Mouse (Mus musculus): ENCODE results near the gene Sag. TPM values are rescaled to one million over a fixed set of nuclear protein-coding genes. Genes with fewer than 3 reads are reported as not detected.

Gene Sag
- polyA plus RNA-seq, 1 experiment from 2014 or later, result 0.91 TPM

- H3K27ac ChIP-seq (ENCODE audit: low read length), result no peak overlapping the region
- no peaks in the 10 kb centered on the region for H3K27me3 ChIP-seq (replicated peaks; ENCODE audit: control insufficient read depth, insufficient read depth, low read length)
- H3K4me1 ChIP-seq (ENCODE audit: control insufficient read depth, insufficient read depth, low read length), result 0 out of 2 replicates have a peak, but pooled peaks cover 2% of the 10 kb centered on the region
- H3K36me3 ChIP-seq (ENCODE audit: control insufficient read depth, insufficient read depth, low read length), result no peaks in the 10 kb centered on the region
- no peak overlapping the region for H3K9ac ChIP-seq (ENCODE audit: low read depth, low read length)
- no peaks in the 10 kb centered on the region for H3K9me3 ChIP-seq (ENCODE audit: control insufficient read depth, low read length)
- no peak overlapping the region for H3K4me2 ChIP-seq (ENCODE audit: low read depth, low read length)
- no peak; the same call in 1 of the 2 replicates for ATAC-seq
- no peak overlapping the region for H3K4me3 ChIP-seq (ENCODE audit: low read length)
- WGBS, result 29% methylated on average over 7 of the region's 7 CpGs
Observed at GRCm38 (mm10) chr1:87828926-87829580, 25.6 kb downstream of the Sag start.

GRCm38 (mm10) chr1:87829621-87830211 is 26.2 kb downstream of the Sag start:
- H3K9ac ChIP-seq (ENCODE audit: low read depth, low read length), result no peak overlapping the region
- 38% methylated on average over 6 of the region's 6 CpGs for WGBS
- no peaks in the 10 kb centered on the region for H3K27me3 ChIP-seq (replicated peaks; ENCODE audit: control insufficient read depth, insufficient read depth, low read length)
- 0 out of 2 replicates have a peak, but pooled peaks cover 2% of the 10 kb centered on the region for H3K4me1 ChIP-seq (ENCODE audit: control insufficient read depth, insufficient read depth, low read length)
- no peak overlapping the region for H3K4me2 ChIP-seq (ENCODE audit: low read depth, low read length)
- H3K4me3 ChIP-seq (ENCODE audit: low read length), result no peak overlapping the region
- no peaks in the 10 kb centered on the region for H3K36me3 ChIP-seq (ENCODE audit: control insufficient read depth, insufficient read depth, low read length)
- H3K9me3 ChIP-seq (ENCODE audit: control insufficient read depth, low read length), result no peaks in the 10 kb centered on the region
- no peak overlapping the region for H3K27ac ChIP-seq (ENCODE audit: low read length)
- ATAC-seq, result 0 out of 2 replicates have a peak, but pooled peaks have one; percentile 31

- Histone ChIP-seq H3K4me3 (ENCODE audit: low read length) (no peak overlapping the region), H3K9me3 (ENCODE audit: control insufficient read depth, low read length) (no peaks in the 10 kb centered on the region), H3K9ac (ENCODE audit: low read depth, low read length) (no peak overlapping the region), H3K36me3 (ENCODE audit: control insufficient read depth, insufficient read depth, low read length) (no peaks in the 10 kb centered on the region), H3K4me2 (ENCODE audit: low read depth, low read length) (no peak overlapping the region), H3K27me3 (replicated peaks; ENCODE audit: control insufficient read depth, insufficient read depth, low read length) (no peaks in the 10 kb centered on the region), H3K27ac (ENCODE audit: low read length) (no peak overlapping the region), H3K4me1 (ENCODE audit: control insufficient read depth, insufficient read depth, low read length) (no peaks in the 10 kb centered on the region)
- no peak for ATAC-seq
- 43% methylated on average over 1 of the region's 1 CpGs for WGBS
Observed at GRCm38 (mm10) chr1:87836453-87836852, 33.0 kb downstream of the Sag start.

GRCm38 (mm10) chr1:87837018-87837417 is 33.5 kb downstream of the Sag start:
- Histone ChIP-seq H3K9me3 (ENCODE audit: control insufficient read depth, low read length) (no peaks in the 10 kb centered on the region), H3K27ac (ENCODE audit: low read length) (no peak overlapping the region), H3K27me3 (replicated peaks; ENCODE audit: control insufficient read depth, insufficient read depth, low read length) (no peaks in the 10 kb centered on the region), H3K4me3 (ENCODE audit: low read length) (no peak overlapping the region), H3K9ac (ENCODE audit: low read depth, low read length) (no peak overlapping the region), H3K4me2 (ENCODE audit: low read depth, low read length) (no peak overlapping the region), H3K36me3 (ENCODE audit: control insufficient read depth, insufficient read depth, low read length) (no peaks in the 10 kb centered on the region), H3K4me1 (ENCODE audit: control insufficient read depth, insufficient read depth, low read length) (no peaks in the 10 kb centered on the region)
- ATAC-seq, result no peak
- WGBS, result 58% methylated on average over 5 of the region's 5 CpGs

GRCm38 (mm10) chr1:87840411-87841208 is 37.1 kb downstream of the Sag start:
- H3K4me1 ChIP-seq (ENCODE audit: control insufficient read depth, insufficient read depth, low read length), result no peaks in the 10 kb centered on the region
- no peak overlapping the region for H3K4me3 ChIP-seq (ENCODE audit: low read length)
- H3K4me2 ChIP-seq (ENCODE audit: low read depth, low read length), result no peak overlapping the region
- H3K9me3 ChIP-seq (ENCODE audit: control insufficient read depth, low read length), result no peaks in the 10 kb centered on the region
- WGBS, result 45% methylated on average over 11 of the region's 11 CpGs
- no peak for ATAC-seq
- H3K36me3 ChIP-seq (ENCODE audit: control insufficient read depth, insufficient read depth, low read length), result no peaks in the 10 kb centered on the region
- H3K27ac ChIP-seq (ENCODE audit: low read length), result no peak overlapping the region
- no peak overlapping the region for H3K9ac ChIP-seq (ENCODE audit: low read depth, low read length)
- no peaks in the 10 kb centered on the region for H3K27me3 ChIP-seq (replicated peaks; ENCODE audit: control insufficient read depth, insufficient read depth, low read length)

GRCm38 (mm10) chr1:87846801-87847474 is 43.5 kb downstream of the Sag start:
- no peaks in the 10 kb centered on the region for H3K36me3 ChIP-seq (ENCODE audit: control insufficient read depth, insufficient read depth, low read length)
- peaks cover 13% of the 10 kb centered on the region for H3K4me1 ChIP-seq (ENCODE audit: control insufficient read depth, insufficient read depth, low read length)
- no peaks in the 10 kb centered on the region for H3K9me3 ChIP-seq (ENCODE audit: control insufficient read depth, low read length)
- no peak overlapping the region for H3K9ac ChIP-seq (ENCODE audit: low read depth, low read length)
- H3K27ac ChIP-seq (ENCODE audit: low read length), result 0 out of 2 replicates have a peak overlapping the region, but pooled peaks have one; percentile 33
- WGBS, result 22% methylated on average over 2 of the region's 2 CpGs
- no peaks in the 10 kb centered on the region for H3K27me3 ChIP-seq (replicated peaks; ENCODE audit: control insufficient read depth, insufficient read depth, low read length)
- H3K4me2 ChIP-seq (ENCODE audit: low read depth, low read length), result no peak overlapping the region
- no peak overlapping the region for H3K4me3 ChIP-seq (ENCODE audit: low read length)
- ATAC-seq, result peak; percentile 68

GRCm38 (mm10) chr1:87847475-87848168 is 44.1 kb downstream of the Sag start:
- H3K4me1 ChIP-seq (ENCODE audit: control insufficient read depth, insufficient read depth, low read length), result peaks cover 16% of the 10 kb centered on the region
- no peak overlapping the region for H3K27ac ChIP-seq (ENCODE audit: low read length)
- H3K36me3 ChIP-seq (ENCODE audit: control insufficient read depth, insufficient read depth, low read length), result no peaks in the 10 kb centered on the region
- H3K4me3 ChIP-seq (ENCODE audit: low read length), result no peak overlapping the region
- H3K4me2 ChIP-seq (ENCODE audit: low read depth, low read length), result no peak overlapping the region
- no peaks in the 10 kb centered on the region for H3K9me3 ChIP-seq (ENCODE audit: control insufficient read depth, low read length)
- ATAC-seq, result no peak
- WGBS, result 33% methylated on average over 4 of the region's 4 CpGs
- H3K9ac ChIP-seq (ENCODE audit: low read depth, low read length), result no peak overlapping the region
- no peaks in the 10 kb centered on the region for H3K27me3 ChIP-seq (replicated peaks; ENCODE audit: control insufficient read depth, insufficient read depth, low read length)

- Histone ChIP-seq H3K9me3 (ENCODE audit: control insufficient read depth, low read length) (no peaks in the 10 kb centered on the region), H3K27ac (ENCODE audit: low read length) (no peak overlapping the region), H3K4me2 (ENCODE audit: low read depth, low read length) (no peak overlapping the region), H3K9ac (ENCODE audit: low read depth, low read length) (no peak overlapping the region), H3K27me3 (replicated peaks; ENCODE audit: control insufficient read depth, insufficient read depth, low read length) (no peaks in the 10 kb centered on the region), H3K4me1 (ENCODE audit: control insufficient read depth, insufficient read depth, low read length) (peaks cover 19% of the 10 kb centered on the region), H3K4me3 (ENCODE audit: low read length) (no peak overlapping the region), H3K36me3 (ENCODE audit: control insufficient read depth, insufficient read depth, low read length) (no peaks in the 10 kb centered on the region)
- no peak for ATAC-seq
- 33% methylated on average over 11 of the region's 11 CpGs for WGBS
Observed at GRCm38 (mm10) chr1:87848237-87848996, 44.9 kb downstream of the Sag start.

Measured in intestine, embryonic 16.5 days (tissue).